Comparison of ENCODE assay signal across 13 mouse cellular contexts in genomic region chr11:88628676-88629075, GRCm38 (mm10).
A peak's percentile ranks its signal among the peaks of the same experiment; 100 is the strongest.
DNase-seq lines count a peak whose midpoint lies in the region; ATAC-seq and TF ChIP-seq lines count a peak whose summit lies in the region.
"Had no signal": no experiment of that assay in that cellular context is flagged by ENCODE, and none has a peak within 500 bp of the region (broad histone marks: within the 10 kb centered on the region; RNA-seq: fewer than 3 reads in every experiment).

No protein-coding gene starts in this region.

- no peak for TF ChIP-seq EP300 in heart, adult 2 months (IDR thresholded peaks at IDR 0.05; ENCODE audit: insufficient read depth, low read depth, low read length)

- intact Hi-C loops in gastrocnemius, adult 2 months (cut with DNase I): loop anchor here (5.0 kb wide), 1 partner anchor 89 kb away; the partner anchor contains the start of gene Msi2
- intact Hi-C loops in gastrocnemius, postnatal 14 days (cut with DNase I; ENCODE audit: low total_unique reads): no loop called here
- intact Hi-C loops in heart, adult 2 months (cut with DNase I): no loop called here

- no peak for DNase-seq in gastrocnemius, adult 2 months
- no peak for DNase-seq in gastrocnemius, postnatal 14 days
- peak; percentile 58 for DNase-seq in urinary bladder, postnatal 14 days (ENCODE audit: low spot score)
- no peak for DNase-seq in urinary bladder, adult 2 months (ENCODE audit: low spot score)
- no peak for DNase-seq in midbrain, embryonic 14.5 days
- DNase-seq in retina, postnatal 1 day: no peak
- DNase-seq in lung, adult 2 months: no peak
- no peak for DNase-seq in heart, adult 2 months
- DNase-seq: gastrocnemius, postnatal 25 days; liver, postnatal 0 days; right cerebral cortex, postnatal 4 days had no signal

- no peak for TF ChIP-seq POLR2A in lung, adult 2 months (IDR thresholded peaks at IDR 0.05; ENCODE audit: borderline replicate concordance, extremely low read depth, low read depth, low read length)
- no peak for TF ChIP-seq POLR2A in heart, adult 2 months (IDR thresholded peaks at IDR 0.05; ENCODE audit: insufficient read depth, low read depth, low read length)

- TF ChIP-seq CTCF in gastrocnemius, adult 2 months (IDR thresholded peaks at IDR 0.05): no peak
- TF ChIP-seq CTCF in lung, adult 2 months (IDR thresholded peaks at IDR 0.05; ENCODE audit: insufficient read depth, low read length): no peak
- no peak for TF ChIP-seq CTCF in heart, adult 2 months (IDR thresholded peaks at IDR 0.05)

- H3K4me2 ChIP-seq in midbrain, embryonic 14.5 days (ENCODE audit: low read length): no peak overlapping the region

- H3K36me3 ChIP-seq in midbrain, embryonic 14.5 days (ENCODE audit: control insufficient read depth, insufficient read depth, low read length): no peaks in the 10 kb centered on the region
- no peaks in the 10 kb centered on the region; the same call in 1 of the 2 replicates for H3K36me3 ChIP-seq in heart, adult 2 months (ENCODE audit: control insufficient read depth, insufficient read depth, low read length)

- H3K79me2 ChIP-seq in heart, adult 2 months (replicated peaks; ENCODE audit: control insufficient read depth, insufficient read depth, low read length): peaks cover 6% of the 10 kb centered on the region

- H3K27ac ChIP-seq in gastrocnemius, adult 2 months: peak overlapping the region; percentile 31; the same call in 1 of the 2 replicates
- peak overlapping the region; percentile 56; the same call in 1 of the 2 replicates for H3K27ac ChIP-seq in midbrain, embryonic 14.5 days (replicated peaks; ENCODE audit: low read depth, low read length)
- no peak overlapping the region for H3K27ac ChIP-seq in heart, adult 2 months

- H3K27me3 ChIP-seq in midbrain, embryonic 14.5 days (ENCODE audit: control insufficient read depth, insufficient read depth, low read length): no peaks in the 10 kb centered on the region
- H3K27me3 ChIP-seq in heart, adult 2 months (ENCODE audit: control insufficient read depth, insufficient read depth, low read length): no peaks in the 10 kb centered on the region

- H3K4me3 ChIP-seq in gastrocnemius, adult 2 months: no peak overlapping the region
- no peak overlapping the region for H3K4me3 ChIP-seq in midbrain, embryonic 14.5 days (replicated peaks; ENCODE audit: low read depth, low read length)
- no peak overlapping the region for H3K4me3 ChIP-seq in lung, adult 2 months (replicated peaks; ENCODE audit: extremely low read depth, low read depth, low read length)
- no peak overlapping the region for H3K4me3 ChIP-seq in heart, adult 2 months
- H3K4me3 ChIP-seq: erythroblast, embryonic 14.5 days had no signal

- H3K9ac ChIP-seq in midbrain, embryonic 14.5 days (replicated peaks; ENCODE audit: low read length): no peak overlapping the region
- no peak overlapping the region for H3K9ac ChIP-seq in heart, adult 2 months (ENCODE audit: low read depth, low read length)
- H3K9ac ChIP-seq: liver, postnatal 0 days had no signal

- no peak for ATAC-seq in midbrain, embryonic 14.5 days (ENCODE audit: low FRiP score, low TSS enrichment)
- ATAC-seq: intestine, postnatal 0 days; liver, postnatal 0 days had no signal

- no peaks in the 10 kb centered on the region for H3K9me3 ChIP-seq in midbrain, embryonic 14.5 days (ENCODE audit: control insufficient read depth, low read length)

- 76% methylated on average over 3 of the region's 3 CpGs for WGBS in midbrain, embryonic 14.5 days
- 47% methylated on average over 3 of the region's 3 CpGs for WGBS in lung, adult 2 months
- WGBS in heart, adult 2 months: 63% methylated on average over 3 of the region's 3 CpGs

- peaks cover 47% of the 10 kb centered on the region for H3K4me1 ChIP-seq in midbrain, embryonic 14.5 days (ENCODE audit: control insufficient read depth, insufficient read depth, low read length)
- peaks cover 11% of the 10 kb centered on the region for H3K4me1 ChIP-seq in lung, adult 2 months (ENCODE audit: control insufficient read depth, insufficient read depth, low read length)
- H3K4me1 ChIP-seq in heart, adult 2 months (ENCODE audit: control insufficient read depth, insufficient read depth, low read length): peaks cover 8% of the 10 kb centered on the region
